Mouse (Mus musculus) E14TG2a.4 (cell line): Measurements from ENCODE around the gene Palmd.

ENCODE experiments used
- CTCF ChIP-seq: conservative IDR thresholded peaks from 2 replicates; pipeline ENCODE4 v1.5.1; 2014; ENCODE audit warnings: low read length
- NANOG ChIP-seq: IDR thresholded peaks from 2 replicates; pipeline ENCODE4 v1.6.1; 2014; ENCODE audit warnings: borderline replicate concordance, low read length, mixed read lengths

DNA sequence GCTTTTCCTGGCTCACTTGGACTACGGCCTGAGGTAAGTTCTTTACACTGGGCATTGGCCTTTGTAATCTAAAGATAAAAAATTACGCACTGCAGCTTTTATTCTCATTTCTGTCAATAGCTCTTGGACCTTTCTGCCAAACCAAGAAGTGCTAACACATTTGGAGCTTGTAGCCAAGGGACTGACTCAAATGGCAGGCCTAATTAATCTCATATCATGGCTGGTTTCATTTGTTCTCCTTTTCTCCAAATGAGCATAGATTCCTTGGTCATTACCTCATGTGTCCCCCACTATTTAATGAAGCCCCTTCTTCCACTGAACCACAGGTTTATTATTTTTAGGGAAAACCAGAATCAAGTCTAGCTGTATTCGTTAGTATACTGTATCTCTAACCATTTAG, 19.4 kb upstream of the Palmd start:
- TF ChIP-seq NANOG (no peak), CTCF (no peak)
